Mouse (Mus musculus): ENCODE data around the gene Tmem231. TPM values are rescaled to one million over a fixed set of nuclear protein-coding genes. Genes with fewer than 3 reads are reported as not detected.

The Tmem231 gene
- total and polyA plus RNA-seq, 3 experiments: 2.1 to 2.6 (median 2.1) TPM

DNA sequence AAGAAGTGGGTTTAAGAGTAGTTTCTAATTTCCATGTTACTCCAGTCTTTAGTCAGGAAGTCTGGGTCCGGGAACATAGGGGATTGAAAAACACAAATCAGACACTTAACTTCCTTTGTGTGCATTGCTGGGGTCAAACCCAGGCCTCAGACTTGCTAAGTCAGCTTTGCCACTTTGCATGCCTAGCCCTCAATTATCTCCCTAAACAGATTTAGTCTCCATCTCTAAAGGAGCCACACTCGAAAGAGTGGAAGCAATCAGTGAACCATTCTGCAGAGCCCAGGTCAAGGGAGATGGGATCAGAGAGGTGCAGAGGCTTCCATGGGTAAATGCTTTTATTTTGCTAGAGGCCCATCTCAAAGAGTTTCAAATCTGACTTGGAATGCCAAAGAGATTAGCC, 65.0 kb downstream of the Tmem231 start:
- intact Hi-C loops (cut with DNase I): no loop called here

DNA sequence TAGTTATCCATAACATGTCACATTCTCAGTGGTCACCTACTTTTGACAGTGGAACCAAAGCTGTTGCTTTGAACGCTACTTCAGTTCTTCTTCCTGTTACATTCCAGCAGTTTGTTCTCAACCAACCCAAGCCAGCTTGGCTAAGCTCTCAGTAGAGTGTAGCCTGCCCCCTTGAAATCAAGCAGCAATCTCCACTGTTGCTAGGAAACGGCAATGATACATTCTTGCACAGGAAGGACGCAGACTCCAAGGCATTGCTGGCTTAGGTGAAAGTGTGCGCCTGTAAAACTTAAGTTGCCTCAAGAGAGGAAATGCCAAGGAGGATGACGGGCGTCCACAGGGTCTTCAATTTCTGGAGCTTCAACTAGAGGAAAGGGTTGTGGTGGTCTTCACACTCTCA, 67.8 kb downstream of the Tmem231 start:
- no peak overlapping the region for H3K4me3 ChIP-seq
- intact Hi-C loops (cut with DNase I): no loop called here
- no peak overlapping the region for H3K9ac ChIP-seq (ENCODE audit: low read depth, low read length)
- H3K27ac ChIP-seq: no peak overlapping the region
- no peaks in the 10 kb centered on the region for H3K27me3 ChIP-seq (ENCODE audit: control insufficient read depth, insufficient read depth, low read length)
- no peak for DNase-seq
- H3K36me3 ChIP-seq (ENCODE audit: control insufficient read depth, insufficient read depth, low read length): no peaks in the 10 kb centered on the region
- TF ChIP-seq POLR2A (IDR thresholded peaks at IDR 0.05; ENCODE audit: insufficient read depth, low read depth, low read length): no peak
- no peak for TF ChIP-seq EP300 (IDR thresholded peaks at IDR 0.05; ENCODE audit: insufficient read depth, low read depth, low read length)
- TF ChIP-seq CTCF (IDR thresholded peaks at IDR 0.05): no peak
- no peaks in the 10 kb centered on the region for H3K4me1 ChIP-seq (ENCODE audit: control insufficient read depth, insufficient read depth, low read length)
- WGBS: 54% methylated on average over 6 of the region's 6 CpGs
- H3K79me2 ChIP-seq (replicated peaks; ENCODE audit: control insufficient read depth, insufficient read depth, low read length): no peaks in the 10 kb centered on the region

More for the DNA sequence above, 65.0 kb downstream of the Tmem231 start:
- DNase-seq: no peak
- no peak overlapping the region for H3K9ac ChIP-seq (ENCODE audit: low read depth, low read length)
- 52% methylated on average over 2 of the region's 2 CpGs for WGBS
- H3K27me3 ChIP-seq (ENCODE audit: control insufficient read depth, insufficient read depth, low read length): no peaks in the 10 kb centered on the region
- H3K4me1 ChIP-seq (ENCODE audit: control insufficient read depth, insufficient read depth, low read length): no peaks in the 10 kb centered on the region
- no peak overlapping the region for H3K4me3 ChIP-seq
- H3K79me2 ChIP-seq (replicated peaks; ENCODE audit: control insufficient read depth, insufficient read depth, low read length): no peaks in the 10 kb centered on the region
- no peaks in the 10 kb centered on the region for H3K36me3 ChIP-seq (ENCODE audit: control insufficient read depth, insufficient read depth, low read length)
- TF ChIP-seq POLR2A (IDR thresholded peaks at IDR 0.05; ENCODE audit: insufficient read depth, low read depth, low read length): no peak
- no peak for TF ChIP-seq CTCF (IDR thresholded peaks at IDR 0.05)
- no peak for TF ChIP-seq EP300 (IDR thresholded peaks at IDR 0.05; ENCODE audit: insufficient read depth, low read depth, low read length)
- H3K27ac ChIP-seq: no peak overlapping the region

DNA sequence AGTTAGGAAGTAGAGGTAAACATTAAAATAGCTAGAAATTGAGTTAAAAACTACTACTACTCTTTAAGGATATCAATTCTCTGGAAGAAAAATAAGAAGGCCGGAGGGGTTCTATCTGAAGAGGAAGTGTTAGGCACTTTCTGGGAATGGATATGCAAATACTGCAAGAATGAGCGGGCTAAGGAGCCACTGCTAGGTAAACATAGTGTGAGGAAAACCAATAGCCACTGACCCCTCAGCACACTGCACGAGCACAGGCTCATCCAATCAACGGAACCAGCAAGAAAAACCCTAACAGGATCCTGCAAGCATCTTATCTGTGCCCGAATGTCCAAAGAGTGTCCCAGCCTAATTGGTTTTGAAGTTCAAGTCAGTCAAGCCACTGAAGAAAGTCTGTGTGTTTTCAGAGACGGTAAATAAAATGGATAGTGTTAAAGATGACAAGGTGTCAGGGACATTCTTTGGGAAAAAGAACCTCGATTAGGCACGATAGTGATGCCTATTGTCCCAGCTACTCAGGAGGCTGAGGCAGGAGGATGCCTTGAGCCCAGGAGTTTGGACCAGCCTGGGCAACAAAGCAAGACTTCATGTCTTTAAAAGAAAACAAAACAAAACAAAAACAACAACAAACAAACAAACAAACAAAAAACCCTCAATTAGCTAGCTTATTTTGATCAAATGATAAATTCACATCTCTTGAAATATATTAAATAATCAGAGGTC, 68.4 kb downstream of the Tmem231 start:
- TF ChIP-seq CTCF (IDR thresholded peaks at IDR 0.05) (no peak), POLR2A (IDR thresholded peaks at IDR 0.05; ENCODE audit: insufficient read depth, low read depth, low read length) (no peak), EP300 (IDR thresholded peaks at IDR 0.05; ENCODE audit: insufficient read depth, low read depth, low read length) (no peak)
- no peak for DNase-seq
- WGBS: 87% methylated on average over 8 of the region's 8 CpGs

DNA sequence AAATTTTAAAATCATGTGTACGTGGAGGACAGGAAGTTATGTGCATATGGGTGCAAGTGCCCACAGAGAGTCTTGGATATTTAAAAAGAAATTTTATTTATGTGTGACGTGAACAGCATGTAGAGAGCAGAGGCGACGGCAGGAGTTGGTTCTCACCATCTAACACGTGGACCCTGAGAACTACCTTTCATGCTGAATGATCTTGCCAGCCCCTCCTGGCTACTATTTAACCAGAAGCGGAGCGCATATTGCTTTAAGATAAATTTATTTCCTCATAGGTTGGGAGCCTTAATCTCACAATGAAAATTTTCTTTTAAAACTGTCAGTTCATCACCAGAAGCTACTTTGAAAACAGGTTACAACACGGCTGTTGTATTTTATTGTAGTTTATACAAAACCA, 69.0 kb downstream of the Tmem231 start:
- WGBS: 88% methylated on average over 8 of the region's 8 CpGs
- TF ChIP-seq EP300 (IDR thresholded peaks at IDR 0.05; ENCODE audit: insufficient read depth, low read depth, low read length) (no peak), CTCF (IDR thresholded peaks at IDR 0.05) (no peak), POLR2A (IDR thresholded peaks at IDR 0.05; ENCODE audit: insufficient read depth, low read depth, low read length) (no peak)
- Histone ChIP-seq H3K36me3 (ENCODE audit: control insufficient read depth, insufficient read depth, low read length) (no peaks in the 10 kb centered on the region), H3K27me3 (ENCODE audit: control insufficient read depth, insufficient read depth, low read length) (no peaks in the 10 kb centered on the region), H3K79me2 (replicated peaks; ENCODE audit: control insufficient read depth, insufficient read depth, low read length) (no peaks in the 10 kb centered on the region), H3K9ac (ENCODE audit: low read depth, low read length) (no peak overlapping the region), H3K4me1 (ENCODE audit: control insufficient read depth, insufficient read depth, low read length) (no peaks in the 10 kb centered on the region), H3K4me3 (no peak overlapping the region), H3K27ac (no peak overlapping the region)
- no peak for DNase-seq
- intact Hi-C loops (cut with DNase I): no loop called here

More for the DNA sequence above, 68.4 kb downstream of the Tmem231 start:
- Histone ChIP-seq H3K27ac (no peak overlapping the region), H3K27me3 (ENCODE audit: control insufficient read depth, insufficient read depth, low read length) (no peaks in the 10 kb centered on the region), H3K79me2 (replicated peaks; ENCODE audit: control insufficient read depth, insufficient read depth, low read length) (no peaks in the 10 kb centered on the region), H3K4me3 (no peak overlapping the region), H3K36me3 (ENCODE audit: control insufficient read depth, insufficient read depth, low read length) (no peaks in the 10 kb centered on the region), H3K4me1 (ENCODE audit: control insufficient read depth, insufficient read depth, low read length) (no peaks in the 10 kb centered on the region), H3K9ac (ENCODE audit: low read depth, low read length) (no peak overlapping the region)
- intact Hi-C loops (cut with DNase I): no loop called here

DNA sequence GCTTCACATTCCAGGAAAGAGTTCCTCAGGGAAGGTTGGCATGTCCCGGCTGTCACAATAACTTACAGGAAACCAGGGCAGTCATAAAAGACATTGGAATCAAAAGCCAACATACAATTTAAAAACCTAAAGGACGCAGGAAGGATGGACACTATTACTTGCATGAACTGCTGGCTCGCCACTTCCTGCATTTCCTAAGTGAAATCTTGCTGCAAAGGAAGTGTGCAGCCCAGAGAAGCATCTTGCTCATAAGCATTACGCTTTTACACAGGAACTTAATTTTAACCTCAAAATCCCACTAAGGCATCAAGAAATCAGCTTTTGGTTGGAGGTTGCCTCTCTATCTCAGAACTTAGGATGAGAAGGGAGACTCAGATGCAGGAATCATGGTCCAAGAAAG, 70.4 kb downstream of the Tmem231 start:
- H3K79me2 ChIP-seq (replicated peaks; ENCODE audit: control insufficient read depth, insufficient read depth, low read length): no peaks in the 10 kb centered on the region
- no peak overlapping the region for H3K4me3 ChIP-seq
- no peaks in the 10 kb centered on the region for H3K4me1 ChIP-seq (ENCODE audit: control insufficient read depth, insufficient read depth, low read length)
- 55% methylated on average over 4 of the region's 4 CpGs for WGBS
- no peaks in the 10 kb centered on the region for H3K36me3 ChIP-seq (ENCODE audit: control insufficient read depth, insufficient read depth, low read length)
- no peak for DNase-seq
- no peak overlapping the region for H3K9ac ChIP-seq (ENCODE audit: low read depth, low read length)
- no peak for TF ChIP-seq POLR2A (IDR thresholded peaks at IDR 0.05; ENCODE audit: insufficient read depth, low read depth, low read length)
- no peak for TF ChIP-seq CTCF (IDR thresholded peaks at IDR 0.05)
- no peak for TF ChIP-seq EP300 (IDR thresholded peaks at IDR 0.05; ENCODE audit: insufficient read depth, low read depth, low read length)
- intact Hi-C loops (cut with DNase I): no loop called here
- H3K27ac ChIP-seq: no peak overlapping the region
- H3K27me3 ChIP-seq (ENCODE audit: control insufficient read depth, insufficient read depth, low read length): no peaks in the 10 kb centered on the region

Other genes with a start within 250 kb of the Tmem231 start
- gene Ctrb1, start 242.9 kb downstream of the Tmem231 start, total RNA-seq (2021): not detected
- gene Ctrb1, start 242.9 kb downstream of the Tmem231 start, polyA plus RNA-seq (2012; rRNA removed): 0.68 and 0.82 TPM in 2 replicates
- 10 to 100 TPM; 19.1 to 21.1 TPM for gene Bcar1, start 190.1 kb downstream of the Tmem231 start, total RNA-seq (2021)
- gene Bcar1, start 190.1 kb downstream of the Tmem231 start, polyA plus RNA-seq (2012; rRNA removed): 31.3 TPM in 2 replicates
- 10 to 100 TPM; 32.7 to 34.4 TPM for gene Cfdp1, start 79.6 kb downstream of the Tmem231 start, total RNA-seq (2021)
- 5.6 and 11.6 TPM in 2 replicates for gene Cfdp1, start 79.6 kb downstream of the Tmem231 start, polyA plus RNA-seq (2012; rRNA removed)
- 1 to 10 TPM; 2.7 to 2.9 TPM for gene Tmem170, start 57.1 kb downstream of the Tmem231 start, total RNA-seq (2021)
- 2.1 and 2.9 TPM in 2 replicates for gene Tmem170, start 57.1 kb downstream of the Tmem231 start, polyA plus RNA-seq (2012; rRNA removed)
- gene Chst5, start 23.4 kb downstream of the Tmem231 start, total RNA-seq (2021): not detected
- not detected in 2 replicates for gene Chst5, start 23.4 kb downstream of the Tmem231 start, polyA plus RNA-seq (2012; rRNA removed)
- gene Gabarapl2, start 6.8 kb upstream of the Tmem231 start, total RNA-seq (2021): 100 to 1,000 TPM; 129 to 131 TPM
- gene Gabarapl2, start 6.8 kb upstream of the Tmem231 start, polyA plus RNA-seq (2012; rRNA removed): 52.2 and 94.2 TPM in 2 replicates
- 1 to 10 TPM; 1.8 to 2.0 TPM for gene Adat1, start 58.4 kb upstream of the Tmem231 start, total RNA-seq (2021)
- gene Adat1, start 58.4 kb upstream of the Tmem231 start, polyA plus RNA-seq (2012; rRNA removed): 1.8 and 3.2 TPM in 2 replicates
- gene Kars, start 77.4 kb upstream of the Tmem231 start, total RNA-seq (2021): 100 to 1,000 TPM; 100 to 111 TPM
- gene Kars, start 77.4 kb upstream of the Tmem231 start, polyA plus RNA-seq (2012; rRNA removed): 46.0 and 67.2 TPM in 2 replicates
- 10 to 100 TPM; 10.7 to 10.8 TPM for gene Terf2ip, start 77.5 kb upstream of the Tmem231 start, total RNA-seq (2021)
- gene Terf2ip, start 77.5 kb upstream of the Tmem231 start, polyA plus RNA-seq (2012; rRNA removed): 5.3 and 8.2 TPM in 2 replicates
- not detected for gene Gm6793, start 81.2 kb upstream of the Tmem231 start, total RNA-seq (2021)
- gene Gm6793, start 81.2 kb upstream of the Tmem231 start, polyA plus RNA-seq (2012; rRNA removed): not detected in 2 replicates